Mouse (Mus musculus) liver, embryonic 12.5 days (tissue): ENCODE measurements around the gene Tmem45a2. TPM values are rescaled to one million over a fixed set of nuclear protein-coding genes. Genes with fewer than 3 reads are reported as not detected.
"Not testable (repeated sequence)": the region's sequence is repeated elsewhere in the genome, so short reads cannot be mapped to it uniquely, and the experiment has no call there.

Experiments
- ATAC-seq: fragments of 200-750 bp; cut with Nextera tagmentation; 2 replicates; pipeline ENCODE4 v1.8.0; 2017; ENCODE audit warnings: moderate number of reproducible peaks, mild to moderate bottlenecking, moderate library complexity
- H3K27ac ChIP-seq: fragments of 300-500 bp; sonication (generic); 2 replicates; pipeline ENCODE4 v1.5.1; 2016; ENCODE audit warnings: mild to moderate bottlenecking
- H3K27me3 ChIP-seq: fragments of 300-500 bp; sonication (generic); replicated peaks from 2 replicates; pipeline ENCODE4 v1.6.1; 2016; ENCODE audit warnings: mild to moderate bottlenecking, moderate library complexity
- H3K36me3 ChIP-seq: fragments of 300-500 bp; sonication (generic); 2 replicates; pipeline ENCODE4 v1.6.1; 2016; ENCODE audit warnings: mild to moderate bottlenecking, moderate library complexity
- H3K4me1 ChIP-seq: fragments of 300-500 bp; sonication (generic); 2 replicates; pipeline ENCODE4 v1.6.1; 2016
- H3K4me2 ChIP-seq: fragments of 300-500 bp; sonication (generic); 2 replicates; pipeline ENCODE4 v1.6.1; 2016; ENCODE audit warnings: mild to moderate bottlenecking, moderate library complexity
- H3K4me3 ChIP-seq: fragments of 300-500 bp; sonication (generic); 2 replicates; pipeline ENCODE4 v1.5.1; 2016; ENCODE audit warnings: mild to moderate bottlenecking, moderate library complexity
- H3K9ac ChIP-seq: fragments of 300-500 bp; sonication (generic); 2 replicates; pipeline ENCODE4 v1.6.1; 2016; ENCODE audit warnings: mild to moderate bottlenecking, moderate library complexity
- H3K9me3 ChIP-seq: fragments of 300-500 bp; sonication (generic); replicated peaks from 2 replicates; pipeline ENCODE4 v1.6.1; 2016; ENCODE audit warnings: mild to moderate bottlenecking, moderate library complexity
- WGBS: fragments of 180-500 bp; shearing (Covaris S2); methylation state at CpG from one replicate; pipeline ENCODE4 v1.1.7; 2016; ENCODE audit not compliant: insufficient replicate concordance; 5-methylcytosine and 5-hydroxymethylcytosine counted together
- polyA plus RNA-seq: library from polyadenylated mRNA; unstranded; fragments of >200 nt; fragmentation: Nextera tagmentation; extraction: Ambion mirVana; gene quantifications from 2 replicates; pipeline ENCODE4 v1.2.1, GENCODE M21; 2016

The Tmem45a2 gene
- polyA plus RNA-seq, 1 experiment from 2014 or later, result not detected

DNA sequence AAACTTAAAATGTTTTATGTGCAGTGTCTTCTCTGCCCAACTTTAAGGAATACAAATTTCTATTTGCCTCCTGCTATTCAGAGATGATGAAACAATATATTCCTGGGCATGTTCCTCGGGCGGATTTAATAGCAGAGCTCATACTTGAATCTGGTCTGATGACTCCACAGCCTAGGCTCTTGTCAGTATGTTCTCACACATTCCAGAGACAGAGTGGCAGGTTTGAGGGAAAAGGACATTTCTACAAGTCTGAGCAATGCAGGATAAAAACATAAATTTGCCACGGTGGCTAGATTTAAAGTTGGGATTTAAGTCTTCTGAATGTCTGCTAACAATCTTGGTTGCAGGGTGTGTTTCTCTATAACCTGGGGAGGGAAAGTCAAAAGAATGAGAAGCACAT, 9.1 kb downstream of the Tmem45a2 start:
- 76% methylated on average over 3 of the region's 3 CpGs for WGBS
- Histone ChIP-seq H3K4me1 (no peaks in the 10 kb centered on the region), H3K4me2 (no peak overlapping the region), H3K9ac (no peak overlapping the region), H3K27ac (no peak overlapping the region), H3K4me3 (no peak overlapping the region), H3K9me3 (no peaks in the 10 kb centered on the region), H3K36me3 (no peaks in the 10 kb centered on the region), H3K27me3 (no peaks in the 10 kb centered on the region)
- ATAC-seq, result no peak

GRCm38 (mm10) chr16:57056995-57057394, 14.2 kb downstream of the Tmem45a2 start:
- no peaks in the 10 kb centered on the region for H3K27me3 ChIP-seq
- H3K4me3 ChIP-seq, result no peak overlapping the region

DNA sequence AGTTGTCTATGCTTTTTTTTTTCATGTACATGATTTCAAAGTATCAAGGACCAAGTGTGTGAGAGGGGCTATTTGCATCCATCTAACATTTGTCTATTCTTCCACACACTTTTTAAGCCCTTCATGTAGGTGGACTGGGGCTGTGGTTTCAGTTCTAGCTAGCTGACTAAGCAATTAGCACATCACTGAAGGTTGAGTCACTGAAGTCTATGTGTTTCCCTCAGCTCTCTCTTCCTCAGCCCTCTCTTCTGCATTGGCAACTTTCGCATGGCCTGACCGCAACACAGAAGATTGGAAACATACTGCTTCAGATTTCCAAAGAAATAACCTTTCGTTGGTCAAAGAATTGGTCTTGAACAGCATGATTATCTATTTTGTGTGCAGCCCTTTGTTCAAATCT, 21.2 kb downstream of the Tmem45a2 start:
- Histone ChIP-seq H3K4me3 (no peak overlapping the region), H3K9me3 (no peaks in the 10 kb centered on the region), H3K36me3 (no peaks in the 10 kb centered on the region), H3K4me1 (no peaks in the 10 kb centered on the region), H3K9ac (no peak overlapping the region), H3K27me3 (no peaks in the 10 kb centered on the region), H3K27ac (no peak overlapping the region), H3K4me2 (no peak overlapping the region)
- WGBS, result 67% methylated on average over 3 of the region's 3 CpGs
- no peak for ATAC-seq

More at GRCm38 (mm10) chr16:57056995-57057394, 14.2 kb downstream of the Tmem45a2 start:
- H3K9me3 ChIP-seq, result no peaks in the 10 kb centered on the region
- WGBS, result 70% methylated on average over 4 of the region's 4 CpGs
- no peak for ATAC-seq
- no peaks in the 10 kb centered on the region for H3K36me3 ChIP-seq
- H3K9ac ChIP-seq, result no peak overlapping the region
- H3K4me1 ChIP-seq, result no peaks in the 10 kb centered on the region
- no peak overlapping the region for H3K27ac ChIP-seq
- no peak overlapping the region for H3K4me2 ChIP-seq

GRCm38 (mm10) chr16:57038600-57038999, 32.6 kb downstream of the Tmem45a2 start:
- no peaks in the 10 kb centered on the region for H3K36me3 ChIP-seq
- 47% methylated on average over 5 of the region's 5 CpGs for WGBS
- no peak for ATAC-seq
- no peaks in the 10 kb centered on the region for H3K4me1 ChIP-seq
- H3K9ac ChIP-seq, result no peak overlapping the region
- H3K27me3 ChIP-seq, result no peaks in the 10 kb centered on the region
- no peak overlapping the region for H3K27ac ChIP-seq
- no peak overlapping the region for H3K4me3 ChIP-seq
- no peaks in the 10 kb centered on the region for H3K9me3 ChIP-seq
- no peak overlapping the region for H3K4me2 ChIP-seq

DNA sequence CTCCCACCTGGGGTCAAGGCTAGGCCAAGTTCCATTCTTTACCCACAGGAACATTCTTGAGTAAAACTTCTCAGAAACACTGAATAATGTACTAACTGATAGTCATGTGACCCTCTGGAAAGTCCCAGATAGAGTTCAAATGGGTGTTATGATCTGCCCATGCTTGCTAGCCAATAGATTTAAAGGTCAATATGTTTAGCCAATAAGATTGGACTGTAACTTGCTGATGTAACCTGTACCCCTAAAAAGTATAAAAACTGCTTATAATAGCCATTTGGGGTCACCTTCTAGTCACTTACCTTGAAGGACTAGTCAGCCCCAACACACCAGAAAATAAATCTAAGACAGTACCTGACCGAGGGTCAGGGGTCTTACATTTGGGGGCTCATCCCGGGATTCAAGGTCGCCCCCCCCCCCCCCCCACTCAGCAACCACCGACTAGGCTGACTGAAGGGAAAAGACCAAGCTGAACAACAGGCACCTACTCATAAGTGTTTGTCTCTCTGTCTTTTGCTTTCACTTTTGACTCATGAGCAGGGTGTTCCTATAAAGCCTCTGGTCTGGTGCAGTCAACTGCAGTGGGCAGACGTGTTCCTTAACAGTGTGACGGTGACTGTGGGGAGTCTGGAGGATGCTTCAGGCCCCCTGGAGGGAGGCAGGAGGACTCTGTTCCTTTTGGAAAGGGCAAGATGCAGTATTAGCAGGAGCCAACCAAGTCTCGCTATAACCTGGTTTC, 40.9 kb downstream of the Tmem45a2 start:
- WGBS, result 57% methylated on average over 7 of the region's 7 CpGs
- H3K27ac ChIP-seq, result no peak overlapping the region
- no peaks in the 10 kb centered on the region for H3K4me1 ChIP-seq
- no peaks in the 10 kb centered on the region for H3K9me3 ChIP-seq
- H3K4me3 ChIP-seq, result no peak overlapping the region
- H3K27me3 ChIP-seq, result no peaks in the 10 kb centered on the region
- no peak overlapping the region for H3K4me2 ChIP-seq
- no peaks in the 10 kb centered on the region for H3K36me3 ChIP-seq
- H3K9ac ChIP-seq, result no peak overlapping the region
- no peak for ATAC-seq

GRCm38 (mm10) chr16:56998283-56998682, 72.9 kb downstream of the Tmem45a2 start:
- WGBS, result 70% methylated on average over 9 of the region's 9 CpGs
- H3K9me3 ChIP-seq, H3K4me2 ChIP-seq, H3K27ac ChIP-seq, H3K27me3 ChIP-seq, ATAC-seq, H3K4me1 ChIP-seq, H3K36me3 ChIP-seq, H3K4me3 ChIP-seq, H3K9ac ChIP-seq: not testable (repeated sequence)

Other genes starting within 250 kb of the Tmem45a2 start
- gene Tmem45a, start 185.2 kb downstream of the Tmem45a2 start, polyA plus RNA-seq, result 2.1 and 2.5 TPM in 2 replicates
- gene Lnp1, start 143.3 kb downstream of the Tmem45a2 start, polyA plus RNA-seq, result not detected in 2 replicates
- 50.7 and 51.2 TPM in 2 replicates for gene Tomm70a, start 50.3 kb upstream of the Tmem45a2 start, polyA plus RNA-seq
- gene Nit2, start 96.0 kb upstream of the Tmem45a2 start, polyA plus RNA-seq, result 42.5 and 42.6 TPM in 2 replicates
- 7.5 and 8.2 TPM in 2 replicates for gene Tbc1d23, start 160.1 kb upstream of the Tmem45a2 start, polyA plus RNA-seq
- gene Tmem30c, start 221.5 kb upstream of the Tmem45a2 start, polyA plus RNA-seq, result not detected in 2 replicates